Mouse (Mus musculus): ENCODE measurements around the gene Dzip3. TPM values are rescaled to one million over a fixed set of nuclear protein-coding genes. Genes with fewer than 3 reads are reported as not detected.

Dzip3 gene
- 11.4 and 12.3 TPM in 2 replicates for polyA plus RNA-seq (2016; fragmentation: Nextera tagmentation; extraction: Ambion mirVana)

- peak within 1 kb of the TSS; percentile 97 for H3K4me3 ChIP-seq
- peak; percentile 96 for ATAC-seq
- peaks cover 19% of the 10 kb centered on the region for H3K36me3 ChIP-seq
- peak within 1 kb of the TSS; percentile 72 for H3K4me2 ChIP-seq
- H3K4me1 ChIP-seq: peaks cover 22% of the 10 kb centered on the region
- H3K27me3 ChIP-seq (replicated peaks): no peaks in the 10 kb centered on the region
- peak within 1 kb of the TSS; percentile 90 for H3K27ac ChIP-seq
- H3K9ac ChIP-seq: peak within 1 kb of the TSS; percentile 98
- under 1% methylated on average over 74 of the region's 74 CpGs for WGBS (ENCODE audit: insufficient replicate concordance)
- no peaks in the 10 kb centered on the region for H3K9me3 ChIP-seq (replicated peaks)
Observed at GRCm38 (mm10) chr16:48993559-48994342, at the start of gene Dzip3, which contains the start of gene Cip2a. Gene Dzip3 (minus strand): TSS chr16:48994165. Gene Cip2a (plus strand): TSS chr16:48994185.

- H3K4me1 ChIP-seq: no peaks in the 10 kb centered on the region
- no peaks in the 10 kb centered on the region for H3K36me3 ChIP-seq
- WGBS (ENCODE audit: insufficient replicate concordance): 55% methylated on average over 3 of the region's 3 CpGs
- no peak overlapping the region for H3K4me2 ChIP-seq
- H3K27me3 ChIP-seq (replicated peaks): no peaks in the 10 kb centered on the region
- no peak for ATAC-seq
- H3K27ac ChIP-seq: no peak overlapping the region
- no peak overlapping the region for H3K9ac ChIP-seq
- no peak overlapping the region for H3K4me3 ChIP-seq
- H3K9me3 ChIP-seq (replicated peaks): no peaks in the 10 kb centered on the region
Observed at GRCm38 (mm10) chr16:49040554-49041221, 46.7 kb upstream of the Dzip3 start.

- Histone ChIP-seq H3K9ac (no peak overlapping the region), H3K4me3 (no peak overlapping the region), H3K4me2 (no peak overlapping the region), H3K9me3 (replicated peaks) (no peaks in the 10 kb centered on the region), H3K27me3 (replicated peaks) (no peaks in the 10 kb centered on the region), H3K36me3 (no peaks in the 10 kb centered on the region), H3K27ac (no peak overlapping the region), H3K4me1 (no peaks in the 10 kb centered on the region)
- 55% methylated on average over 4 of the region's 4 CpGs for WGBS (ENCODE audit: insufficient replicate concordance)
- no peak for ATAC-seq
Observed at GRCm38 (mm10) chr16:49037771-49038170, 43.8 kb upstream of the Dzip3 start.

GRCm38 (mm10) chr16:49035852-49036251 is 41.9 kb upstream of the Dzip3 start:
- no peaks in the 10 kb centered on the region for H3K9me3 ChIP-seq (replicated peaks)
- no peak for ATAC-seq
- H3K9ac ChIP-seq: no peak overlapping the region
- H3K4me3 ChIP-seq: no peak overlapping the region
- no peaks in the 10 kb centered on the region for H3K27me3 ChIP-seq (replicated peaks)
- 67% methylated on average over 4 of the region's 4 CpGs for WGBS (ENCODE audit: insufficient replicate concordance)
- H3K27ac ChIP-seq: no peak overlapping the region
- H3K36me3 ChIP-seq: no peaks in the 10 kb centered on the region
- H3K4me1 ChIP-seq: no peaks in the 10 kb centered on the region
- H3K4me2 ChIP-seq: no peak overlapping the region

DNA sequence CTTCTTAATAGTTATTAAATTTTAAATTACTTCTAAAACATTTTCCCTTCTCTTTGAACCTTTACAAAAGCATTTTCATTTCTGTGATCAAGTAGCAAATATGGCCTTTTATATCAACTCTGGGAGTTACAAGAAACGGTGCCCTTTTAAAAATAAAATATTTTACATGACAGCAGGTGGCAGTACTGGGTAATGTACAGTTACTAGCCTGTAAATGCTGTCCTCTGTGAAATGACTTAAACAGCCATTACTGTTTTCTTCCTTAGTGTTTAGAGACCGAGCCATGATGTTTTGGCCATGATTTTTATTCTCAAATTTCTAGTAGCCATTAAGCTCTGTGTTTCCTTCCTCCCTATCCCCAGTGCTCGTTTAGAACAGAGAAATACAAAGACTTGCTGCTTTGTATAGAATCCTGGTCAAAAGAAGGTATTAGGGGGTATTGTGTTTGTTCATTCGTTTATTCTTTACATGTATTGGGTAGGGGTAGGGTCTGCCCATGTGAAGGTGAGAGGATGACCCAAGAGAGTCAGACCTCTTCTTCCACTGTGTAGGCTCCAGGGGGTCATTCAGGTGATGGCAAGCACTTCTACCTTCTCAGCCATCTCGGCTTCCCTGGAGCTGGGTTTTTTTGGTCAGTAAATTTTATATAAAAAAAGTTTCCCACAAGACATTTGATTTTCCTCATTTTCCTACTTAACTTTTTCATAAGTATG is 22.8 kb upstream of the Dzip3 start:
- peaks cover 65% of the 10 kb centered on the region for H3K36me3 ChIP-seq
- no peak overlapping the region for H3K4me2 ChIP-seq
- H3K9me3 ChIP-seq (replicated peaks): no peaks in the 10 kb centered on the region
- H3K4me1 ChIP-seq: no peaks in the 10 kb centered on the region
- H3K4me3 ChIP-seq: no peak overlapping the region
- 76% methylated on average over 5 of the region's 5 CpGs for WGBS (ENCODE audit: insufficient replicate concordance)
- H3K27ac ChIP-seq: no peak overlapping the region
- H3K9ac ChIP-seq: no peak overlapping the region
- no peaks in the 10 kb centered on the region for H3K27me3 ChIP-seq (replicated peaks)
- no peak for ATAC-seq

DNA sequence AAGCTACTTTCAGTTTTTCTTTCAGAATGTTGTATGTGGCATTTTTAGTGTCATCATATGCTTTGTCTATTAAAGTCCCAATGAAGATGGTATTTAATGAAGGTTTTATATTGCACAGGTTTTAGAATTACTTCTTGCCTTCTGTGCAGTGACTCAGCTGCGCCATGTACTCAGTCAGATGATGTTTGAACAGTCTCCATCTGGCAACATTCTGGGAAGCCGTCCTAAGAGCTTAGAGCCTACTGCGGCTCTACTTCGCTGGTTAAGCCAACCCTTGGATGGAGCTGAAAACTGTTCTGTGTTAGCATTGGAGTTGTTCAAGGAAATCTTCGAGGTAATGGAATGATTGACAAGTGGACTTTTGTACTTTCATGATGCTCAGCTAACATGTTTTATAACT is 10.2 kb upstream of the Dzip3 start:
- 88% methylated on average over 5 of the region's 5 CpGs for WGBS (ENCODE audit: insufficient replicate concordance)
- no peak for ATAC-seq
- no peaks in the 10 kb centered on the region for H3K9me3 ChIP-seq (replicated peaks)

DNA sequence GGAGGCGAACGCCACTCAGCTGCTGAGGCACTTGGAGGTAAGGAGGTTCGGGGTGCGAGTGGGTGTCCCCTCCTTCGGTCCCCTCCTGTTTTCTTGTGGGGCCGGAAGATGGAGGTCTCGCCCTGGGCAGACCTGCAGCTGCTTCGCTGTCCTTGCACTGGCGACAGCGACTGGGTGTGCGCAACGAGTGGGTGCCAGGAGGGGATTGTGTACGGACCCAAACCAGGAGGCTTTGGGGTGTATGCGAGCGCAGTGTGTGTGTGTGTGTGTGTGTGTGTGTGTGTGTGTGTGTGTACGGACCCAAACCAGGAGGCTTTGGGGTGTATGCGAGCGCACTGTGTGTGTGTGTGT is 353 bp upstream of the Dzip3 start:
- Histone ChIP-seq H3K9me3 (replicated peaks) (no peaks in the 10 kb centered on the region), H3K4me3 (peak overlapping the region; percentile 97), H3K36me3 (peaks cover 24% of the 10 kb centered on the region), H3K9ac (peak overlapping the region; percentile 98), H3K27ac (peak overlapping the region; percentile 90), H3K4me2 (peak overlapping the region; percentile 72), H3K4me1 (peaks cover 22% of the 10 kb centered on the region), H3K27me3 (replicated peaks) (no peaks in the 10 kb centered on the region)
- 2% methylated on average over 18 of the region's 18 CpGs for WGBS (ENCODE audit: insufficient replicate concordance)
- peak; percentile 66 for ATAC-seq

More for the DNA sequence above, 10.2 kb upstream of the Dzip3 start:
- Histone ChIP-seq H3K27ac (no peak overlapping the region), H3K36me3 (peaks cover 81% of the 10 kb centered on the region), H3K4me1 (no peaks in the 10 kb centered on the region), H3K9ac (no peak overlapping the region), H3K4me3 (no peak overlapping the region), H3K27me3 (replicated peaks) (no peaks in the 10 kb centered on the region), H3K4me2 (no peak overlapping the region)

DNA sequence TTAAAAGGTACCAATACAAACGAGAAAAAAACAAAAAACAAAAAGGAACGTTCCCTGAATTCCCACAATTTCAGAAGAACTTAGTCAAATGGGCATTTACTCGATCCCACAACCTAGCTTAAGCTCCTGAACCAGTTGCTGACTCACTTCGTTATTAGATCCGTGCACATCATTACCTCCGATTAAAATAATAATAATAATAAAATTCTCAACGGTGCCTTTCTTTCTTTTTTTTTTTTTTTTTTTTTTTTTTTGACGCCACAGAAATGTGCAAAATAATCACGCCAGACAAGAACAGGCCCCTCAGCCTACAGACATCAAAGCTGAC is 770 bp downstream of the Dzip3 start:
- H3K9ac ChIP-seq: peak overlapping the region; percentile 98
- H3K4me2 ChIP-seq: peak overlapping the region; percentile 72
- H3K27me3 ChIP-seq (replicated peaks): no peaks in the 10 kb centered on the region
- no peaks in the 10 kb centered on the region for H3K9me3 ChIP-seq (replicated peaks)
- peak overlapping the region; percentile 90 for H3K27ac ChIP-seq
- H3K36me3 ChIP-seq: peaks cover 14% of the 10 kb centered on the region
- WGBS (ENCODE audit: insufficient replicate concordance): 2% methylated on average over 9 of the region's 9 CpGs
- H3K4me1 ChIP-seq: peaks cover 22% of the 10 kb centered on the region
- peak overlapping the region; percentile 97 for H3K4me3 ChIP-seq
- ATAC-seq: no peak

- H3K4me2 ChIP-seq: peak overlapping the region; percentile 72
- no peak for ATAC-seq
- peak overlapping the region; percentile 54; the same call in 1 of the 2 replicates for H3K27ac ChIP-seq
- H3K4me3 ChIP-seq: peak overlapping the region; percentile 97
- peaks cover 13% of the 10 kb centered on the region for H3K36me3 ChIP-seq
- H3K9me3 ChIP-seq (replicated peaks): no peaks in the 10 kb centered on the region
- H3K4me1 ChIP-seq: peaks cover 22% of the 10 kb centered on the region
- H3K9ac ChIP-seq: peak overlapping the region; percentile 98
- 34% methylated on average over 10 of the region's 10 CpGs for WGBS (ENCODE audit: insufficient replicate concordance)
- no peaks in the 10 kb centered on the region for H3K27me3 ChIP-seq (replicated peaks)
Observed at GRCm38 (mm10) chr16:48992437-48993230, 1.3 kb downstream of the Dzip3 start.

GRCm38 (mm10) chr16:48989700-48990099 is 4.3 kb downstream of the Dzip3 start:
- peaks cover 4% of the 10 kb centered on the region for H3K36me3 ChIP-seq
- peaks cover 6% of the 10 kb centered on the region for H3K4me1 ChIP-seq
- no peak overlapping the region for H3K4me3 ChIP-seq
- H3K27ac ChIP-seq: no peak overlapping the region
- ATAC-seq: no peak
- H3K9ac ChIP-seq: no peak overlapping the region
- no peaks in the 10 kb centered on the region for H3K9me3 ChIP-seq (replicated peaks)
- H3K27me3 ChIP-seq (replicated peaks): no peaks in the 10 kb centered on the region
- no peak overlapping the region for H3K4me2 ChIP-seq

DNA sequence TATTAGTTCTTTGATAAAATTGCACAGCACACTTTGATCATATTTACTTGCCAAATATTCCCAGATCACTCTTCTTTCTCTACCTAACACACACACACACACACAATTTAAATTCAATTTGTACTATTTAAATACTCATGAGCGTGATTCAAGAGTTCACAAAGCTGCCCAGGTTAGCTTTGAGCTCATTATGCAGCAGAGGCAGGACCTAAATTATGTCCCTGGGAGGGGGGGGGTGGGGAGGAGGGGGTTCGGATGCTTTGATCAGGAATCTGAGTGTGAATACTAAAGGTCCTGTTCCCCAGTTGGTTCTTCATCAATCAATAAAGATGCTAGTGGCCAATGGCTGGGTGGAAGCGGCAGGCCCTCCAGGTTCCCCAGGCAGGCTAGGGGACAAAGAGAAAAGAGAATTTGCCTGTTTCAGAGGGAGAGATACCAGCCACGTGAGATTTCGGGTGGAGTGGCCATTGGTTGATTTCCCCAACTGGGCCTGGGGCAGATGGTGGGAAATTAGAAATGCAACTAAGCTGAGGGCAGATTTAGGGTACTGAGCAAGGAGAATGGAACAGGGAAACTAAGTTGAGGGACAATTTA is 8.8 kb downstream of the Dzip3 start:
- Histone ChIP-seq H3K27ac (no peak overlapping the region), H3K4me2 (no peak overlapping the region), H3K9ac (no peak overlapping the region), H3K4me1 (no peaks in the 10 kb centered on the region), H3K36me3 (peaks cover 8% of the 10 kb centered on the region), H3K27me3 (replicated peaks) (no peaks in the 10 kb centered on the region), H3K4me3 (no peak overlapping the region), H3K9me3 (replicated peaks) (no peaks in the 10 kb centered on the region)
- ATAC-seq: no peak
- 60% methylated on average over 5 of the region's 5 CpGs for WGBS (ENCODE audit: insufficient replicate concordance)

Measured in liver, embryonic 12.5 days (tissue).